Mouse (Mus musculus) heart, postnatal 0 days (tissue): ENCODE measurements around the gene Omt2a.

ENCODE experiments used
- CTCF ChIP-seq: IDR thresholded peaks from 2 replicates; pipeline ENCODE4 v1.5.1; 2016; ENCODE audit warnings: antibody characterized with exemption, control low read depth, low read depth
- EP300 ChIP-seq: IDR thresholded peaks from 2 replicates; pipeline ENCODE4 v1.6.1; 2016; ENCODE audit warnings: antibody characterized with exemption, low read depth

GRCm38 (mm10) chr9:78351504-78352220 is 37.1 kb upstream of the Omt2a start:
- TF ChIP-seq CTCF (no peak), EP300 (no peak)
